Comparison of ENCODE assay signal across 8 mouse cellular contexts in genomic region chr4:111719296-111719695, GRCm38 (mm10). TPM values are rescaled to one million over a fixed set of nuclear protein-coding genes. Genes with fewer than 3 reads are reported as not detected.
DNase-seq lines count a peak whose midpoint lies in the region; ATAC-seq lines count a peak whose summit lies in the region.

No protein-coding gene starts in this region.

- no peaks in the 10 kb centered on the region for H3K9me3 ChIP-seq in heart, embryonic 12.5 days (replicated peaks)
- no peaks in the 10 kb centered on the region for H3K9me3 ChIP-seq in liver, embryonic 12.5 days (replicated peaks)

- H3K4me2 ChIP-seq in heart, embryonic 12.5 days: peak overlapping the region; percentile 69
- peak overlapping the region; percentile 93 for H3K4me2 ChIP-seq in liver, embryonic 12.5 days

- no peak overlapping the region for H3K9ac ChIP-seq in heart, embryonic 12.5 days
- no peak overlapping the region; the same call in 1 of the 2 replicates for H3K9ac ChIP-seq in liver, embryonic 12.5 days

- no peak for ATAC-seq in heart, embryonic 12.5 days (ENCODE audit: insufficient number of reproducible peaks, low FRiP score)
- no peak for ATAC-seq in liver, embryonic 12.5 days

- no peaks in the 10 kb centered on the region for H3K27me3 ChIP-seq in heart, embryonic 12.5 days (replicated peaks)
- no peaks in the 10 kb centered on the region for H3K27me3 ChIP-seq in liver, embryonic 12.5 days (replicated peaks)

- WGBS in heart, embryonic 12.5 days: 59% methylated on average over 4 of the region's 4 CpGs
- 32% methylated on average over 4 of the region's 4 CpGs for WGBS in liver, embryonic 12.5 days (ENCODE audit: insufficient replicate concordance)

- peaks cover 4% of the 10 kb centered on the region; the same call in 1 of the 2 replicates for H3K4me1 ChIP-seq in heart, embryonic 12.5 days (replicated peaks)
- H3K4me1 ChIP-seq in liver, embryonic 12.5 days: peaks cover 20% of the 10 kb centered on the region

- H3K27ac ChIP-seq in heart, embryonic 12.5 days (ENCODE audit: poor library complexity, severe bottlenecking): peak overlapping the region; percentile 83; the same call in 1 of the 2 replicates
- H3K27ac ChIP-seq in liver, embryonic 12.5 days: no peak overlapping the region

- H3K36me3 ChIP-seq in heart, embryonic 12.5 days: no peaks in the 10 kb centered on the region
- H3K36me3 ChIP-seq in liver, embryonic 12.5 days: no peaks in the 10 kb centered on the region

- peak overlapping the region; percentile 89 for H3K4me3 ChIP-seq in heart, embryonic 12.5 days
- peak overlapping the region; percentile 77 for H3K4me3 ChIP-seq in liver, embryonic 12.5 days

- DNase-seq in adrenal gland, postnatal 10 days: peak; percentile 4
- DNase-seq in adrenal gland, adult 2 months: no peak
- peak; percentile 6 to 28 for DNase-seq in CD8-positive naive resting alpha-beta T cell, adult 2 months (ENCODE audit: low read depth in 2 of 2, low spot score in 2 of 2)
- DNase-seq in skeletal muscle tissue, adult 2 months (ENCODE audit: low read depth, low spot score): peak; percentile 8
- no peak for DNase-seq in cerebellum, postnatal 14 days
- no peak for DNase-seq in urinary bladder, postnatal 4 days (ENCODE audit: low spot score in 2 of 2)

RNA-seq across cellular contexts. Expression of gene Spata6, which starts 0.5 kb away (rescaled TPM):
- 10 to 100 TPM; 16.9 to 20.0 TPM for total RNA-seq in adrenal gland, postnatal 10 days (2021)
- 10 to 100 TPM in 1 of 2 experiments, 1 to 10 TPM in 1; 9.1 to 11.5 TPM for total RNA-seq in adrenal gland, adult 2 months (2021)
- 56.4 and 70.4 TPM in 2 replicates for polyA plus RNA-seq in adrenal gland, adult 2 months (2012; rRNA removed)
- 17.2 and 23.1 TPM in 2 replicates for polyA plus RNA-seq in heart, embryonic 12.5 days (2016; fragmentation: Nextera tagmentation; extraction: Ambion mirVana)
- 5.3 and 7.2 TPM in 2 replicates for polyA plus RNA-seq in liver, embryonic 12.5 days (2016; fragmentation: Nextera tagmentation; extraction: Ambion mirVana)

Comparison
In these comparisons a context has a peak if more than half of its experiments do, and no peak if none do; other contexts are left out.
1. DNase-seq: peak in adrenal gland, postnatal 10 days (single experiment), CD8-positive naive resting alpha-beta T cell, adult 2 months (2 of 2) and skeletal muscle tissue, adult 2 months (single experiment); none in adrenal gland, adult 2 months (single experiment), cerebellum, postnatal 14 days (0 of 2) and urinary bladder, postnatal 4 days (0 of 2).